Comparison of ENCODE assay signal across 13 mouse cellular contexts in genomic region chr10:84338752-84339151, GRCm38 (mm10).
DNase-seq lines count a peak whose midpoint lies in the region; ATAC-seq and TF ChIP-seq lines count a peak whose summit lies in the region.
"Had no signal": no experiment of that assay in that cellular context is flagged by ENCODE, and none has a peak within 500 bp of the region (broad histone marks: within the 10 kb centered on the region; RNA-seq: fewer than 3 reads in every experiment).

No protein-coding gene starts in this region.

- H3K4me3 ChIP-seq in gastrocnemius, adult 2 months = no peak overlapping the region
- no peak overlapping the region for H3K4me3 ChIP-seq in liver, embryonic 16.5 days (ENCODE audit: low read depth, low read length)
- no peak overlapping the region for H3K4me3 ChIP-seq in liver, embryonic 11.5 days (ENCODE audit: low read depth, low read length)
- no peak overlapping the region for H3K4me3 ChIP-seq in forebrain, embryonic 14.5 days (ENCODE audit: low read depth, low read length)
- H3K4me3 ChIP-seq: embryonic facial prominence, embryonic 12.5 days; hindbrain, embryonic 12.5 days had no signal

- ATAC-seq in liver, embryonic 16.5 days (ENCODE audit: low read depth) = peak; percentile 51; the same call in 1 of the 2 replicates
- ATAC-seq in liver, embryonic 11.5 days (replicated peaks; ENCODE audit: low FRiP score) = no peak
- ATAC-seq in neutrophil, adult 5-6 weeks (ENCODE audit: extremely low read depth, insufficient number of reproducible peaks, low FRiP score, poor library complexity, severe bottlenecking) = peak; percentile 53; the same call in 1 of the 2 replicates
- no peak for ATAC-seq in forebrain, embryonic 14.5 days
- ATAC-seq: CD4-positive, CD25-positive, alpha-beta regulatory T cell, adult 4 months had no signal

- intact Hi-C loops in gastrocnemius, adult 2 months (cut with DNase I) = loop anchor here (10.0 kb wide), 1 partner anchor 1374 kb away; no protein-coding TSS in a partner anchor
- intact Hi-C loops in gastrocnemius, postnatal 14 days (cut with DNase I; ENCODE audit: low total_unique reads) = no loop called here

- H3K27ac ChIP-seq in gastrocnemius, adult 2 months = peak overlapping the region; percentile 38
- H3K27ac ChIP-seq in liver, embryonic 16.5 days (ENCODE audit: low read length) = no peak overlapping the region
- H3K27ac ChIP-seq in liver, embryonic 11.5 days (ENCODE audit: low read depth, low read length) = no peak overlapping the region
- no peak overlapping the region for H3K27ac ChIP-seq in forebrain, embryonic 14.5 days (ENCODE audit: low read depth, low read length)
- H3K27ac ChIP-seq: embryonic facial prominence, embryonic 12.5 days; hindbrain, embryonic 12.5 days had no signal

- no peaks in the 10 kb centered on the region for H3K4me1 ChIP-seq in liver, embryonic 16.5 days (ENCODE audit: control insufficient read depth, low read depth, low read length)
- H3K4me1 ChIP-seq in liver, embryonic 11.5 days (replicated peaks; ENCODE audit: control insufficient read depth, insufficient read depth, low read length) = no peaks in the 10 kb centered on the region
- no peaks in the 10 kb centered on the region for H3K4me1 ChIP-seq in forebrain, embryonic 14.5 days (ENCODE audit: control insufficient read depth, insufficient read depth, low read length)
- H3K4me1 ChIP-seq: embryonic facial prominence, embryonic 12.5 days; hindbrain, embryonic 12.5 days had no signal

- no peak for TF ChIP-seq CTCF in gastrocnemius, adult 2 months (IDR thresholded peaks at IDR 0.05)

- DNase-seq in gastrocnemius, adult 2 months = no peak
- DNase-seq in gastrocnemius, postnatal 14 days = no peak
- no peak for DNase-seq in liver, embryonic 11.5 days (ENCODE audit: low spot score)
- DNase-seq in fat pad, adult 2 months (ENCODE audit: extremely low read depth, low read depth, low spot score) = peak; percentile 42
- DNase-seq in urinary bladder, adult 2 months (ENCODE audit: low spot score) = no peak
- no peak for DNase-seq in forebrain, embryonic 14.5 days (ENCODE audit: low spot score)
- DNase-seq: cerebellum, adult 11 months; midbrain, embryonic 14.5 days had no signal

- H3K9me3 ChIP-seq in liver, embryonic 16.5 days (replicated peaks; ENCODE audit: control insufficient read depth, low read length) = no peaks in the 10 kb centered on the region
- H3K9me3 ChIP-seq in liver, embryonic 11.5 days (ENCODE audit: control insufficient read depth, low read length) = no peaks in the 10 kb centered on the region
- H3K9me3 ChIP-seq in forebrain, embryonic 14.5 days (replicated peaks; ENCODE audit: control insufficient read depth, low read length) = no peaks in the 10 kb centered on the region
- H3K9me3 ChIP-seq: embryonic facial prominence, embryonic 12.5 days; hindbrain, embryonic 12.5 days had no signal

- H3K27me3 ChIP-seq in liver, embryonic 16.5 days (ENCODE audit: control insufficient read depth, insufficient read depth, low read depth, low read length) = no peaks in the 10 kb centered on the region
- H3K27me3 ChIP-seq in liver, embryonic 11.5 days (replicated peaks; ENCODE audit: control insufficient read depth, insufficient read depth, low read length) = no peaks in the 10 kb centered on the region
- no peaks in the 10 kb centered on the region for H3K27me3 ChIP-seq in forebrain, embryonic 14.5 days (replicated peaks; ENCODE audit: control insufficient read depth, insufficient read depth, low read length)
- H3K27me3 ChIP-seq: embryonic facial prominence, embryonic 12.5 days; hindbrain, embryonic 12.5 days had no signal

- H3K4me2 ChIP-seq in liver, embryonic 16.5 days (ENCODE audit: low read depth, low read length) = no peak overlapping the region
- H3K4me2 ChIP-seq in liver, embryonic 11.5 days = no peak overlapping the region
- H3K4me2 ChIP-seq in forebrain, embryonic 14.5 days (ENCODE audit: low read length) = no peak overlapping the region
- H3K4me2 ChIP-seq: embryonic facial prominence, embryonic 12.5 days; hindbrain, embryonic 12.5 days had no signal

- WGBS in liver, embryonic 16.5 days (ENCODE audit: insufficient replicate concordance) = 46% methylated on average over 3 of the region's 3 CpGs
- WGBS in liver, embryonic 11.5 days = 63% methylated on average over 3 of the region's 3 CpGs
- 90% methylated on average over 3 of the region's 3 CpGs for WGBS in forebrain, embryonic 14.5 days

- no peaks in the 10 kb centered on the region for H3K36me3 ChIP-seq in liver, embryonic 16.5 days (ENCODE audit: control insufficient read depth, insufficient read depth)
- no peaks in the 10 kb centered on the region for H3K36me3 ChIP-seq in liver, embryonic 11.5 days (ENCODE audit: control insufficient read depth, insufficient read depth, low read length)
- no peaks in the 10 kb centered on the region for H3K36me3 ChIP-seq in forebrain, embryonic 14.5 days (ENCODE audit: control insufficient read depth, insufficient read depth, low read length)
- H3K36me3 ChIP-seq: embryonic facial prominence, embryonic 12.5 days; hindbrain, embryonic 12.5 days had no signal

- no peak overlapping the region for H3K9ac ChIP-seq in liver, embryonic 16.5 days (ENCODE audit: low read depth, low read length)
- H3K9ac ChIP-seq in liver, embryonic 11.5 days (ENCODE audit: low read depth, low read length) = no peak overlapping the region
- H3K9ac ChIP-seq in forebrain, embryonic 14.5 days (ENCODE audit: low read length) = no peak overlapping the region
- H3K9ac ChIP-seq: embryonic facial prominence, embryonic 12.5 days; hindbrain, embryonic 12.5 days had no signal

Comparison
In these comparisons a context has a peak if more than half of its experiments do, and no peak if none do; other contexts are left out.
1. ATAC-seq: peak in liver, embryonic 16.5 days (single experiment) and neutrophil, adult 5-6 weeks (single experiment); none in liver, embryonic 11.5 days (single experiment) and forebrain, embryonic 14.5 days (single experiment).